Mouse (Mus musculus) cerebellum, postnatal 36 days (tissue): ENCODE results near the gene Borcs7.
"Not testable (repeated sequence)": the region's sequence is repeated elsewhere in the genome, so short reads cannot be mapped to it uniquely, and the experiment has no call there.

Experiments
- DNase-seq, 2 experiments: peaks; one replicate each; pipeline ENCODE4 v3.0.0; 2021 to 2022; ENCODE audit warnings: mixed read lengths in 2 of 2

The Borcs7 gene

GRCm38 (mm10) chr19:46718150-46718549 lies 28.4 kb downstream of the Borcs7 start:
- DNase-seq, result no peak

GRCm38 (mm10) chr19:46724411-46724810 lies 34.7 kb downstream of the Borcs7 start:
- DNase-seq, result no peak

DNA sequence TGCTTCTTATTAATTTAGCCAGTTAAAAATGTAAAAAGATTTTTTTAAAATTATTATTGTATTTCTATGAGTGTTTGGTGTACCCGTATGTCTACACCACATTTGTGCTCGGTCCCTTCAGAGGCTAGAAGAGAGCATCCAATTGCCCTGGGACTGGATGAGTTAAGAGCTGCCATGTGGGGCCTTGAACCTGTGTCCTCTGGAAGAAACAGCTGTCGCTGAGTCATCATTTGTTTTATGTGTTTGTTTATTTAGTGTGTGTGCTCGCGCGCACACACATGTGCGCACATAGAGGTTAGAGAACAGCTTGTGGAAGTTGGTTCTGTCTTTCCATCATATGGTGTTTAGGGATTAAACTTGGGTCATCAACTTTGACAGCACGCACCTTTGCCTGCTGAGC lies 36.4 kb downstream of the Borcs7 start:
- DNase-seq, result no peak

- no peak for DNase-seq
These were observed 37.5 kb downstream of the Borcs7 start for GRCm38 (mm10) chr19:46727140-46727736.

GRCm38 (mm10) chr19:46727945-46728540 lies 38.3 kb downstream of the Borcs7 start:
- DNase-seq, result no peak

- DNase-seq, result no peak
These were observed 39.2 kb downstream of the Borcs7 start for GRCm38 (mm10) chr19:46728909-46729308.

DNA sequence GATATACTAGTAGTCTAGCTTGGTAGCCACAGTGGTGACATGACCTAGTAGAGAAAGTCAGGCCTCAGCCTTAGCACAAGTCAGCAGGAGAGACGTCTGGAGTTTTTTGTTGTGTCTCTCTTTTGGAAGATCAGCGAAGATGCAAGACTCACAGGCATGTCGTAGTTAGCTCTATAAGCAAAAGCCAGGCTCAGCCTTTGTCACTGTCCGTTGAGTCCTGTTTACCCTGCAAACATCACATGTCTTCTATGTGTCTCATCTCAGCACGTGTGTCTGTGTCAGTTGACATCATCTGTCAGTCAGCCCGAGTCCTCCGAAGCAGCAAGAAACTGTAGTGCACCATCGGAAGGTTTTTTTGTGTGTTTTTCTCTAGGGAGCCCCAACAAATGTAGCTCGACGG lies 41.6 kb downstream of the Borcs7 start:
- no peak for DNase-seq

DNA sequence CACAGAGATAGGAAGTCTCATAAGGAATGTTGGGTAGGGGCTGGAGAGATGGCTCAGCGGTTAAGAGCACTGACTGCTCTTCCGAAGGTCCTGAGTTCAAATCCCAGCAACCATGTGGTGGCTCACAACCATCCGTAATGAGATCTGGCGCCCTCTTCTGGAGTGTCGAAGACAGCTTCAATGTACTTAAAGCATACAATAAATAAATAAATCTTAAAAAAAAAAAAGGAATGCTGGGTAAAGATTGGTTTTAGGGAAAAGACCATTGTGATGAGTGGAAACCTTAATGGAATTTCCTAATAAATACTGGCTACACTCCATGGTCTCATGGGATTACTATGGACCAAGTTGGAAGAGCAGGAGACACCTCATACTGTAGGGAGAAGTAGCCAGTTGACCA lies 43.0 kb downstream of the Borcs7 start:
- DNase-seq, result not testable (repeated sequence)

GRCm38 (mm10) chr19:46733626-46734025 lies 43.9 kb downstream of the Borcs7 start:
- DNase-seq, result no peak

- no peak for DNase-seq
These were observed 45.5 kb downstream of the Borcs7 start for GRCm38 (mm10) chr19:46735241-46735640.

GRCm38 (mm10) chr19:46737106-46737505 lies 47.4 kb downstream of the Borcs7 start:
- no peak for DNase-seq

DNA sequence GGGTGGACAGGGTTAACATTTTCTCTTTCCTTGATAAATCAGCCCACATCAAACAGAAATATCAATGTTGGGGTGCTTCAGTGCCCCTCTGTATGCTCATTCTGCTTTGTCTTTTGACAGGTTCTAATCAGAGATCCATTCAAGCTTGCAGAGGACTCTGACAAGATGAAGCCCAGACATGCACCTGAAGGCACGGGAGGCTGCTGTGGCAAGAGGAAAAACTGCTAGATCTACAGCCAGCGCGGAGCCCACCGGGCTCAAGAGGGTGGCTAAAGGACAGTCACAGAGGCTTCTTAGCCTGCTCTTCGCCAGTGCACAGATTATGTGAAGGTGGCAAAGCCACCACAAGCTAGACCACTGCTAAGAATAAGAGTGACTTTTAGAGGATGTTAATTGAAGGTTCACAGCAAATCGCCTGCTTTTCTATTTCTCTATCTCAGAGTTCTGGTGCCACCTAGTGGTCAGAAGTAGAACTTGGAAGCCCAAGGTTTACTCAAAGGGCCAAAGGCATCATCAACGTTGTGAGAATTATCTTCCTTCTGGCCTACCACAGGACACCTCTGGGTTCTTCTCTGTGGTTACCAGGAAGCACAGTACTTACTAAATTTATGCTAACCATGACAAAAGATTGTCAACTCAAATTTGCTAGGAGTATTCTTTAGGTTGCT lies 50.8 kb downstream of the Borcs7 start:
- DNase-seq, result peak; percentile 54 to 79

GRCm38 (mm10) chr19:46741574-46741973 lies 51.9 kb downstream of the Borcs7 start:
- no peak for DNase-seq

- no peak for DNase-seq
These were observed 55.0 kb downstream of the Borcs7 start for GRCm38 (mm10) chr19:46744681-46745080.

GRCm38 (mm10) chr19:46747799-46748198 lies 58.1 kb downstream of the Borcs7 start:
- DNase-seq, result no peak

DNA sequence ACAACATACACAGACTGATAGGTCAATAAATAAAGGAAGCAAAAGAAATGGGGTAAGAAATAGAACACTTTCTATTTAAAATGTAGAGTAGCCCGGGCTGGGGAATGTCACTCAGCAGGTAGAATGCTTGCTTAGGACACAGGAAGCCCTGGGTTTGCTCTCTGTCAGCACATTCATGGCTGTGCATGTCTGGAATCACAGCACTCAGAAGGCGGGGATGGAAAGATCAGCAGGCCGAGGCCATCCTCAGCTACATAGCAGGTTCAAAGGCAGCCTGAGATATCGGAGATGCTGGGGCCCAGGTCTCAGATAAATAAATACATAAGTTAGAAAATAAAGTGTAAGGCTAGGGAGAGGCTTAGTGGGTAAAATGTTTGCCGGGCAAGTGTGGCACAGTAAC lies 62.5 kb downstream of the Borcs7 start:
- no peak for DNase-seq
